Mouse (Mus musculus): ENCODE results near the gene Tmem131. TPM values are rescaled to one million over a fixed set of nuclear protein-coding genes. Genes with fewer than 3 reads are reported as not detected.

Gene Tmem131
- polyA plus RNA-seq, 1 experiment from 2014 or later, result 13.1 TPM

DNA sequence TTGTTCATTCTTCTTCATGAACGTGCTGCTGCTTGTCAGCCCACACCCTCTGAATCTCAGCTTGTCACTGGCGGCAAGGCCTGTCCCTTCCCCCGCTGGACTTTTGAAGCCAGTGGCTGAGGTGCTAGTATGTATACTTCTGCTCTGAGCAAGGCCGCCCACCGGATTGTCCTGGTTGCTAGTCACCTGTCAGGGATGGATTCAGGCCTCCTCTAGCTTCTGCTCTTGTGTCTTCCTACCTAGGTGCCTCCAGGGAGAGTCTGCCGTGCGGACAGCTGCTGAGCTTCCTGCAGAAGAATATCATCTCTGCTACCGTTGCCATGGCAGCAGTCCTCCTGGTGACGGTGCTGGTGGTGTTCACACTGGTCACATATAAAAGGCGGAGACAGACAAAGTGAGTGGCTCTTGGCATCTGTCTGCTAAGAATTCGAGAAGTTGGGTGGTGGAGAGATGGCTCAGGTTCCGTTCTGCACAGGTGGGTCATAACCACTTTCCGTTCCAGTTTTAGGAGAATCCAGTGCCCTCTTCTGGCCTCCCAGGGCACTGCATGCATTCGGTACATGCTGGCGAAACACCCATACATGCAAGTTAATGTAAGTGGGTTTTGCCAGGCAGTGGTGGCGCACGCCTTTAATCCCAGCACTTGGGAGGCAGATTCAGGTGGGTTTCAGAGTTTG is 199.1 kb downstream of the Tmem131 start:
- 23% methylated on average over 17 of the region's 17 CpGs for WGBS
- H3K27me3 ChIP-seq (ENCODE audit: control insufficient read depth, insufficient read depth, low read length), result no peaks in the 10 kb centered on the region
- no peak overlapping the region for H3K9ac ChIP-seq (ENCODE audit: low read length)
- H3K27ac ChIP-seq (ENCODE audit: low read length), result no peak overlapping the region
- no peaks in the 10 kb centered on the region for H3K36me3 ChIP-seq (ENCODE audit: control insufficient read depth, insufficient read depth, low read length)
- no peaks in the 10 kb centered on the region for H3K9me3 ChIP-seq (replicated peaks; ENCODE audit: control insufficient read depth, low read length)
- peak overlapping the region; percentile 45 for H3K4me2 ChIP-seq (ENCODE audit: low read depth, low read length)
- peak overlapping the region; percentile 33 for H3K4me3 ChIP-seq (replicated peaks; ENCODE audit: low read length)
- no peak for ATAC-seq (ENCODE audit: insufficient read depth, low FRiP score)
- H3K4me1 ChIP-seq (ENCODE audit: control insufficient read depth, insufficient read depth, low read length), result no peaks in the 10 kb centered on the region

- H3K4me1 ChIP-seq (ENCODE audit: control insufficient read depth, insufficient read depth, low read length), result no peaks in the 10 kb centered on the region
- H3K36me3 ChIP-seq (ENCODE audit: control insufficient read depth, insufficient read depth, low read length), result no peaks in the 10 kb centered on the region
- H3K27me3 ChIP-seq (ENCODE audit: control insufficient read depth, insufficient read depth, low read length), result no peaks in the 10 kb centered on the region
- WGBS, result 71% methylated on average over 9 of the region's 9 CpGs
- no peak overlapping the region for H3K9ac ChIP-seq (ENCODE audit: low read length)
- H3K27ac ChIP-seq (ENCODE audit: low read length), result no peak overlapping the region
- no peak for ATAC-seq (ENCODE audit: insufficient read depth, low FRiP score)
- no peak overlapping the region for H3K4me3 ChIP-seq (replicated peaks; ENCODE audit: low read length)
- no peaks in the 10 kb centered on the region for H3K9me3 ChIP-seq (replicated peaks; ENCODE audit: control insufficient read depth, low read length)
- H3K4me2 ChIP-seq (ENCODE audit: low read depth, low read length), result no peak overlapping the region
These were observed 200.4 kb downstream of the Tmem131 start for GRCm38 (mm10) chr1:36743046-36743445.

Other genes starting within 250 kb of the Tmem131 start
- gene 4933424G06Rik, start 233.5 kb downstream of the Tmem131 start, polyA plus RNA-seq (2015; fragmentation: Nextera tagmentation; extraction: Ambion mirVana), result 0.13 TPM in 1 of 2 replicates, not detected in the other
- 95.3 and 103 TPM in 2 replicates for gene Actr1b, start 229.2 kb downstream of the Tmem131 start, polyA plus RNA-seq (2015; fragmentation: Nextera tagmentation; extraction: Ambion mirVana)
- 0.49 and 0.56 TPM in 2 replicates for gene Zap70, start 181.9 kb downstream of the Tmem131 start, polyA plus RNA-seq (2015; fragmentation: Nextera tagmentation; extraction: Ambion mirVana)
- 0.37 and 0.94 TPM in 2 replicates for gene Vwa3b, start 82.9 kb upstream of the Tmem131 start, polyA plus RNA-seq (2015; fragmentation: Nextera tagmentation; extraction: Ambion mirVana)